Mouse (Mus musculus) midbrain, embryonic 11.5 days (tissue): Measurements from ENCODE around the gene Agbl1. TPM values are rescaled to one million over a fixed set of nuclear protein-coding genes. Genes with fewer than 3 reads are reported as not detected.

Experiments used
- ATAC-seq: fragments of 200-750 bp; cut with Nextera tagmentation; 2 replicates; pipeline ENCODE4 v1.8.0; 2017; ENCODE audit warnings: moderate TSS enrichment, moderate library complexity; ENCODE audit not compliant: low FRiP score
- DNase-seq: peaks from one replicate; pipeline ENCODE4 v3.0.0; 2015; ENCODE audit warnings: low spot score; ENCODE audit errors: missing footprints
- H3K27ac ChIP-seq: fragments of 300-500 bp; sonication (generic); 2 replicates; pipeline ENCODE4 v1.5.1; 2014; ENCODE audit warnings: low read depth, low read length
- H3K27me3 ChIP-seq: fragments of 300-500 bp; sonication (generic); 2 replicates; pipeline ENCODE4 v1.6.1; 2014; ENCODE audit warnings: mild to moderate bottlenecking, low read length, moderate library complexity, mixed read lengths; ENCODE audit not compliant: control insufficient read depth, insufficient read depth
- H3K36me3 ChIP-seq: fragments of 300-500 bp; sonication (generic); 2 replicates; pipeline ENCODE4 v1.6.1; 2014; ENCODE audit warnings: mild to moderate bottlenecking, low read length, moderate library complexity, mixed read lengths; ENCODE audit not compliant: control insufficient read depth, insufficient read depth
- H3K4me1 ChIP-seq: fragments of 300-500 bp; sonication (generic); 2 replicates; pipeline ENCODE4 v1.6.1; 2014; ENCODE audit warnings: low read length; ENCODE audit not compliant: control insufficient read depth, insufficient read depth
- H3K4me2 ChIP-seq: fragments of 300-500 bp; sonication (generic); 2 replicates; pipeline ENCODE4 v1.6.1; 2014; ENCODE audit warnings: mild to moderate bottlenecking, moderate library complexity
- H3K4me3 ChIP-seq: fragments of 300-500 bp; sonication (generic); 2 replicates; pipeline ENCODE4 v1.5.1; 2014; ENCODE audit warnings: low read depth, low read length
- H3K9ac ChIP-seq: fragments of 300-500 bp; sonication (generic); 2 replicates; pipeline ENCODE4 v1.6.1; 2014; ENCODE audit warnings: low read length
- H3K9me3 ChIP-seq: fragments of 300-500 bp; sonication (generic); 2 replicates; pipeline ENCODE4 v1.6.1; 2016; ENCODE audit warnings: low read length; ENCODE audit not compliant: control insufficient read depth
- WGBS: fragments of 180-500 bp; shearing (Covaris S2); extraction: QIAGEN DNeasy Blood & Tissue Kit; methylation state at CpG from one replicate; pipeline ENCODE4 v1.1.7; 2014; 5-methylcytosine and 5-hydroxymethylcytosine counted together
- polyA plus RNA-seq: library from polyadenylated mRNA; unstranded; fragments of >200 nt; fragmentation: Nextera tagmentation; extraction: Ambion mirVana; gene quantifications from 2 replicates; pipeline ENCODE4 v1.2.1, GENCODE M21; 2014

Agbl1 gene
- polyA plus RNA-seq, 1 experiment from 2014 or later: not detected

- H3K9ac ChIP-seq: no peak overlapping the region
- peak; percentile 61 for DNase-seq
- peak; percentile 73; the same call in 1 of the 2 replicates for ATAC-seq
- H3K9me3 ChIP-seq: no peaks in the 10 kb centered on the region
- no peaks in the 10 kb centered on the region for H3K4me1 ChIP-seq
- H3K4me2 ChIP-seq: no peak overlapping the region
- no peak overlapping the region for H3K4me3 ChIP-seq
- no peak overlapping the region for H3K27ac ChIP-seq
- H3K36me3 ChIP-seq: no peaks in the 10 kb centered on the region
- no peaks in the 10 kb centered on the region for H3K27me3 ChIP-seq
- WGBS: 63% methylated on average over 10 of the region's 10 CpGs
Measured at GRCm38 (mm10) chr7:76409020-76409419, 179.3 kb downstream of the Agbl1 start.

- DNase-seq (peak; percentile 67), ATAC-seq (no peak)
- H3K27me3 ChIP-seq: no peaks in the 10 kb centered on the region
- 88% methylated on average over 9 of the region's 9 CpGs for WGBS
- no peaks in the 10 kb centered on the region for H3K36me3 ChIP-seq
- no peak overlapping the region for H3K9ac ChIP-seq
- H3K9me3 ChIP-seq: no peaks in the 10 kb centered on the region
- no peaks in the 10 kb centered on the region for H3K4me1 ChIP-seq
- H3K4me3 ChIP-seq: no peak overlapping the region
- no peak overlapping the region for H3K27ac ChIP-seq
- no peak overlapping the region for H3K4me2 ChIP-seq
Measured at GRCm38 (mm10) chr7:76410403-76411180, 180.9 kb downstream of the Agbl1 start.

- Histone ChIP-seq H3K4me2 (no peak overlapping the region), H3K9me3 (no peaks in the 10 kb centered on the region), H3K9ac (no peak overlapping the region), H3K27me3 (no peaks in the 10 kb centered on the region), H3K36me3 (no peaks in the 10 kb centered on the region), H3K27ac (no peak overlapping the region), H3K4me1 (no peaks in the 10 kb centered on the region), H3K4me3 (no peak overlapping the region)
- peak; percentile 69 for DNase-seq
- no peak for ATAC-seq
- 85% methylated on average over 4 of the region's 4 CpGs for WGBS
Measured at GRCm38 (mm10) chr7:76411933-76412587, 182.4 kb downstream of the Agbl1 start.

GRCm38 (mm10) chr7:76416084-76416597, 186.5 kb downstream of the Agbl1 start:
- H3K4me2 ChIP-seq: no peak overlapping the region
- no peaks in the 10 kb centered on the region for H3K36me3 ChIP-seq
- H3K9ac ChIP-seq: no peak overlapping the region
- H3K4me1 ChIP-seq: no peaks in the 10 kb centered on the region
- WGBS: 72% methylated on average over 3 of the region's 3 CpGs
- H3K4me3 ChIP-seq: no peak overlapping the region
- no peak overlapping the region for H3K27ac ChIP-seq
- H3K9me3 ChIP-seq: no peaks in the 10 kb centered on the region
- no peaks in the 10 kb centered on the region for H3K27me3 ChIP-seq
- ATAC-seq (no peak), DNase-seq (peak; percentile 51)

- H3K4me2 ChIP-seq: no peak overlapping the region
- H3K27me3 ChIP-seq: no peaks in the 10 kb centered on the region
- no peak overlapping the region for H3K4me3 ChIP-seq
- no peak overlapping the region for H3K27ac ChIP-seq
- DNase-seq (no peak), ATAC-seq (peak; percentile 69)
- H3K9me3 ChIP-seq: no peaks in the 10 kb centered on the region
- H3K4me1 ChIP-seq: no peaks in the 10 kb centered on the region
- H3K36me3 ChIP-seq: no peaks in the 10 kb centered on the region
- no peak overlapping the region for H3K9ac ChIP-seq
Measured at GRCm38 (mm10) chr7:76438581-76438980, 208.9 kb downstream of the Agbl1 start.

GRCm38 (mm10) chr7:76438988-76439387, 209.3 kb downstream of the Agbl1 start:
- Histone ChIP-seq H3K36me3 (no peaks in the 10 kb centered on the region), H3K4me3 (no peak overlapping the region), H3K9ac (no peak overlapping the region), H3K4me2 (no peak overlapping the region), H3K27me3 (no peaks in the 10 kb centered on the region), H3K27ac (no peak overlapping the region), H3K9me3 (no peaks in the 10 kb centered on the region), H3K4me1 (no peaks in the 10 kb centered on the region)
- no peak for ATAC-seq
- WGBS: 43% methylated on average over 4 of the region's 4 CpGs
- no peak for DNase-seq

- 65% methylated on average over 5 of the region's 5 CpGs for whole genome bisulfite sequencing
Measured at GRCm38 (mm10) chr7:76462361-76463001, 232.8 kb downstream of the Agbl1 start.

GRCm38 (mm10) chr7:76466427-76466826, 236.7 kb downstream of the Agbl1 start:
- H3K27me3 ChIP-seq: no peaks in the 10 kb centered on the region
- WGBS: 86% methylated on average over 2 of the region's 2 CpGs
- H3K27ac ChIP-seq: no peak overlapping the region
- H3K4me1 ChIP-seq: no peaks in the 10 kb centered on the region
- H3K4me2 ChIP-seq: no peak overlapping the region
- H3K9ac ChIP-seq: no peak overlapping the region
- H3K9me3 ChIP-seq: no peaks in the 10 kb centered on the region
- no peaks in the 10 kb centered on the region for H3K36me3 ChIP-seq
- no peak overlapping the region for H3K4me3 ChIP-seq
- no peak for DNase-seq
- ATAC-seq: no peak

More at GRCm38 (mm10) chr7:76462361-76463001, 232.8 kb downstream of the Agbl1 start:
- no peak overlapping the region for H3K9ac ChIP-seq
- H3K4me3 ChIP-seq: no peak overlapping the region
- DNase-seq: no peak
- H3K27me3 ChIP-seq: no peaks in the 10 kb centered on the region
- no peaks in the 10 kb centered on the region for H3K4me1 ChIP-seq
- no peaks in the 10 kb centered on the region for H3K36me3 ChIP-seq
- no peaks in the 10 kb centered on the region for H3K9me3 ChIP-seq
- ATAC-seq: no peak
- no peak overlapping the region for H3K4me2 ChIP-seq
- H3K27ac ChIP-seq: no peak overlapping the region

GRCm38 (mm10) chr7:76474233-76474632, 244.5 kb downstream of the Agbl1 start:
- Histone ChIP-seq H3K9me3 (no peaks in the 10 kb centered on the region), H3K4me3 (no peak overlapping the region), H3K4me1 (no peaks in the 10 kb centered on the region; the same call in 1 of the 2 replicates), H3K27ac (no peak overlapping the region), H3K4me2 (no peak overlapping the region), H3K9ac (no peak overlapping the region), H3K27me3 (no peaks in the 10 kb centered on the region), H3K36me3 (no peaks in the 10 kb centered on the region)
- no peak for ATAC-seq
- DNase-seq: no peak
- 52% methylated on average over 6 of the region's 6 CpGs for WGBS
